Mouse (Mus musculus) lung, postnatal 0 days (tissue): ENCODE measurements around the gene Cox16. TPM values are rescaled to one million over a fixed set of nuclear protein-coding genes. Genes with fewer than 3 reads are reported as not detected.
"Not testable (repeated sequence)": the region's sequence is repeated elsewhere in the genome, so short reads cannot be mapped to it uniquely, and the experiment has no call there.

ENCODE experiments used
- ATAC-seq: fragments of 200-750 bp; cut with Nextera tagmentation; 2 replicates; pipeline ENCODE4 v1.8.0; 2017; ENCODE audit warnings: moderate library complexity
- DNase-seq: peaks from one replicate; pipeline ENCODE4 v3.0.0-alpha.2; 2016; ENCODE audit warnings: low spot score
- H3K27ac ChIP-seq: fragments of 300-500 bp; sonication (generic); 2 replicates; pipeline ENCODE4 v1.5.1; 2014; ENCODE audit warnings: antibody characterized with exemption, mild to moderate bottlenecking, low read length, mixed read lengths
- H3K27me3 ChIP-seq: fragments of 300-500 bp; sonication (generic); replicated peaks from 2 replicates; pipeline ENCODE4 v1.6.1; 2014; ENCODE audit warnings: low read length, mixed read lengths; ENCODE audit not compliant: insufficient read depth
- H3K36me3 ChIP-seq: fragments of 300-500 bp; sonication (generic); 2 replicates; pipeline ENCODE4 v1.6.1; 2014; ENCODE audit warnings: low read length, mixed read lengths; ENCODE audit not compliant: insufficient read depth
- H3K4me1 ChIP-seq: fragments of 300-500 bp; sonication (generic); 2 replicates; pipeline ENCODE4 v1.6.1; 2014; ENCODE audit warnings: antibody characterized with exemption, low read depth, low read length, mixed read lengths; ENCODE audit not compliant: insufficient read depth
- H3K4me2 ChIP-seq: fragments of 300-500 bp; sonication (generic); replicated peaks from 2 replicates; pipeline ENCODE4 v1.6.1; 2014; ENCODE audit warnings: low read depth, mild to moderate bottlenecking, low read length, moderate library complexity, mixed read lengths
- H3K4me3 ChIP-seq: fragments of 300-500 bp; sonication (generic); 2 replicates; pipeline ENCODE4 v1.5.1; 2014; ENCODE audit warnings: low read depth, low read length
- H3K9ac ChIP-seq: fragments of 300-500 bp; sonication (generic); replicated peaks from 2 replicates; pipeline ENCODE4 v1.6.1; 2014; ENCODE audit warnings: low read depth, mild to moderate bottlenecking
- H3K9me3 ChIP-seq: fragments of 300-500 bp; sonication (generic); 2 replicates; pipeline ENCODE4 v1.6.1; 2016; ENCODE audit warnings: low read length, mixed read lengths
- CTCF ChIP-seq: IDR thresholded peaks from 2 replicates; pipeline ENCODE4 v1.5.1; 2016; ENCODE audit warnings: antibody characterized with exemption, mild to moderate bottlenecking
- EP300 ChIP-seq: IDR thresholded peaks from 2 replicates; pipeline ENCODE4 v1.6.1; 2016; ENCODE audit warnings: antibody characterized with exemption, mild to moderate bottlenecking, control low read depth
- WGBS: fragments of 180-500 bp; shearing (Covaris S2); extraction: QIAGEN DNeasy Blood & Tissue Kit; methylation state at CpG from one replicate; pipeline ENCODE4 v1.1.7; 2014; 5-methylcytosine and 5-hydroxymethylcytosine counted together
- polyA plus RNA-seq: library from polyadenylated mRNA; unstranded; fragments of >200 nt; fragmentation: Nextera tagmentation; extraction: Ambion mirVana; gene quantifications from 2 replicates; pipeline ENCODE4 v1.2.1, GENCODE M21; 2015

Cox16 gene
- polyA plus RNA-seq, 1 experiment from 2014 or later, result 144 TPM

DNA sequence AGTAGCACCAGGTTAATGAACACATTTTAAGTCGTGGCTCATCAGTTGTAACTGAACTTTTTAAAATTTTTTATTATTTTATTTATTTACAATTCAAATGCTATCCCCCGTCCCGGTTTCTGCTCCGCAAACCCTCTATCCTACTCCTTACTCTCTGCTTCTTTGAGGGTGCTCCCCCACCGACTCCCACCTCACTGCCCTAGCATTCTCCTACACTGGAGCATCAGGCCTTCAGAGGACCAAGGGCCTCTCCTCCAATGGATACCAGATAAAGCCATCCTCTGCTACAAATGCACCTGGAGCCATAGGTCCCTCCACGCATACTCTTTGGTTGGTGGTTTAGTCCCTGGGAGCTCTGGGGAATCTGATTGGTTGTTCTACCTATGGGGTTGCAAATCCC lies 384 bp upstream of the Cox16 start:
- no peak for ATAC-seq
- H3K4me3 ChIP-seq, result peak overlapping the region; percentile 66
- 48% methylated on average over 6 of the region's 6 CpGs for WGBS
- no peaks in the 10 kb centered on the region for H3K36me3 ChIP-seq
- no peak overlapping the region; the same call in 1 of the 2 replicates for H3K9ac ChIP-seq
- H3K9me3 ChIP-seq, result no peaks in the 10 kb centered on the region
- peak; percentile 4 for DNase-seq
- H3K27ac ChIP-seq, result peak overlapping the region; percentile 91
- no peaks in the 10 kb centered on the region for H3K4me1 ChIP-seq
- TF ChIP-seq EP300 (no peak), CTCF (no peak)
- peak overlapping the region; percentile 60 for H3K4me2 ChIP-seq
- no peaks in the 10 kb centered on the region for H3K27me3 ChIP-seq

- peak overlapping the region; percentile 57 for H3K9ac ChIP-seq
- H3K27ac ChIP-seq, result peak overlapping the region; percentile 91
- TF ChIP-seq CTCF (no peak), EP300 (no peak)
- peak; percentile 32 for DNase-seq
- H3K27me3 ChIP-seq, result no peaks in the 10 kb centered on the region
- no peaks in the 10 kb centered on the region for H3K36me3 ChIP-seq
- ATAC-seq, result no peak
- peak overlapping the region; percentile 60 for H3K4me2 ChIP-seq
- no peaks in the 10 kb centered on the region for H3K4me1 ChIP-seq
- WGBS, result 2% methylated on average over 7 of the region's 7 CpGs
- H3K4me3 ChIP-seq, result peak overlapping the region; percentile 66
- H3K9me3 ChIP-seq, result no peaks in the 10 kb centered on the region
Observed at GRCm38 (mm10) chr12:81484212-81484611, 715 bp downstream of the Cox16 start.

- Histone ChIP-seq H3K4me1 (no peaks in the 10 kb centered on the region), H3K4me3 (peak overlapping the region; percentile 66), H3K27me3 (no peaks in the 10 kb centered on the region), H3K27ac (no peak overlapping the region), H3K9me3 (no peaks in the 10 kb centered on the region), H3K4me2 (peak overlapping the region; percentile 60), H3K36me3 (no peaks in the 10 kb centered on the region), H3K9ac (no peak overlapping the region)
- 32% methylated on average over 17 of the region's 17 CpGs for whole genome bisulfite sequencing
- DNase-seq (peak; percentile 50), ATAC-seq (no peak)
- TF ChIP-seq EP300 (no peak), CTCF (no peak)
Observed at GRCm38 (mm10) chr12:81483656-81484055, 1.3 kb downstream of the Cox16 start.

GRCm38 (mm10) chr12:81459051-81459450 lies 25.9 kb downstream of the Cox16 start:
- 95% methylated on average over 7 of the region's 7 CpGs for WGBS
- not testable (repeated sequence) for H3K9me3 ChIP-seq, H3K27me3 ChIP-seq, H3K9ac ChIP-seq, H3K36me3 ChIP-seq, DNase-seq, H3K4me3 ChIP-seq, H3K27ac ChIP-seq, H3K4me2 ChIP-seq, ATAC-seq, H3K4me1 ChIP-seq

GRCm38 (mm10) chr12:81438985-81439384 lies 45.9 kb downstream of the Cox16 start:
- not testable (repeated sequence) for H3K27me3 ChIP-seq, H3K4me2 ChIP-seq, H3K27ac ChIP-seq, ATAC-seq, H3K9me3 ChIP-seq, H3K4me1 ChIP-seq, H3K4me3 ChIP-seq, DNase-seq, H3K9ac ChIP-seq, H3K36me3 ChIP-seq
- 90% methylated on average over 9 of the region's 9 CpGs for WGBS

GRCm38 (mm10) chr12:81434778-81435177 lies 50.1 kb downstream of the Cox16 start:
- not testable (repeated sequence) for ATAC-seq, H3K36me3 ChIP-seq, H3K4me2 ChIP-seq, H3K27me3 ChIP-seq, H3K27ac ChIP-seq, H3K9me3 ChIP-seq, H3K9ac ChIP-seq, H3K4me1 ChIP-seq, DNase-seq, H3K4me3 ChIP-seq
- WGBS, result 75% methylated on average over 2 of the region's 2 CpGs

DNA sequence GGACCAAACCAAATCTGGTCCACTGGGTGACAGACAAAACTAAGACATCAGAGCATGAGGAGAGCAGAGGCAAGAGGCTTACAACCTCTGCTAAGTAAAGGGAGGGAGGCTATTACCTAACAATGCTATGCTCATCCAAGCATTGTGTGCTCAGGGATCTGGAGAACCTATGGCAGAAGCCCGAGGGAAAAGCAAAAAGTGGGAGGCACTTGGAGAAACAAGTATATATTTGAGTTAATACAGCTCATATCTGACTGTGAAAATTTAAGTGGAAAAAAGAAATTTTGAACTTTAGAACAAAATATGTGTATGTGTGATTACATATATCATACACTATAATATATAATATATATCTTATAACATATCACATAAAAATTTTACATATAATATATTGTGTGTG lies 63.1 kb downstream of the Cox16 start, which contains the start of gene Adam4:
Gene Adam4 (minus strand): TSS at position 101 of the 400 bp plus-strand sequence.
- TF ChIP-seq EP300 (no peak), CTCF (no peak)
- Histone ChIP-seq H3K4me3 (no peak within 1 kb of the TSS), H3K36me3 (no peaks in the 10 kb centered on the region), H3K27ac (no peak within 1 kb of the TSS), H3K4me1 (no peaks in the 10 kb centered on the region), H3K27me3 (no peaks in the 10 kb centered on the region), H3K4me2 (no peak within 1 kb of the TSS), H3K9me3 (peaks cover 5% of the 10 kb centered on the region), H3K9ac (no peak within 1 kb of the TSS)
- DNase-seq, result no peak
- WGBS, result 82% methylated on average over 1 of the region's 1 CpGs
- ATAC-seq, result no peak
